Mouse (Mus musculus): ENCODE measurements around the gene Kcnj6.
A peak's percentile ranks its signal among the peaks of the same experiment; 100 is the strongest.

Kcnj6 gene

GRCm38 (mm10) chr16:94997340-94997849, at the start of gene Kcnj6:
TSS of gene Kcnj6 (minus strand) at chr16:94997701.
- peak; percentile 73 to 76 for DNase-seq (ENCODE audit: low spot score in 2 of 2)

- DNase-seq (ENCODE audit: low spot score in 2 of 2), result no peak
Measured at GRCm38 (mm10) chr16:95009937-95010336, 12.4 kb upstream of the Kcnj6 start.

GRCm38 (mm10) chr16:95004599-95004998, 7.1 kb upstream of the Kcnj6 start:
- DNase-seq (ENCODE audit: low spot score in 2 of 2), result no peak

GRCm38 (mm10) chr16:94999551-94999950, 2.0 kb upstream of the Kcnj6 start:
- no peak for DNase-seq (ENCODE audit: low spot score in 2 of 2)

- no peak for DNase-seq (ENCODE audit: low spot score in 2 of 2)
Measured at GRCm38 (mm10) chr16:94999019-94999418, 1.5 kb upstream of the Kcnj6 start.

GRCm38 (mm10) chr16:94996791-94997281, 665 bp downstream of the Kcnj6 start:
- DNase-seq (ENCODE audit: low spot score in 2 of 2), result peak; percentile 30 to 32

- DNase-seq (ENCODE audit: low spot score in 2 of 2), result peak in 1 of 2 experiments; percentile 44
Measured at GRCm38 (mm10) chr16:94995542-94996131, 1.9 kb downstream of the Kcnj6 start.

GRCm38 (mm10) chr16:94994924-94995323, 2.6 kb downstream of the Kcnj6 start:
- no peak for DNase-seq (ENCODE audit: low spot score in 2 of 2)

GRCm38 (mm10) chr16:94994148-94994547, 3.4 kb downstream of the Kcnj6 start:
- DNase-seq (ENCODE audit: low spot score in 2 of 2), result no peak

- no peak for DNase-seq (ENCODE audit: low spot score in 2 of 2)
Measured at GRCm38 (mm10) chr16:94990114-94990513, 7.4 kb downstream of the Kcnj6 start.

GRCm38 (mm10) chr16:94986731-94987130, 10.8 kb downstream of the Kcnj6 start:
- peak in 1 of 2 experiments; percentile 16 for DNase-seq (ENCODE audit: low spot score in 2 of 2)

- DNase-seq (ENCODE audit: low spot score in 2 of 2), result no peak
Measured at GRCm38 (mm10) chr16:94984263-94984662, 13.2 kb downstream of the Kcnj6 start.

- DNase-seq (ENCODE audit: low spot score in 2 of 2), result peak; percentile 31 to 75
Measured at GRCm38 (mm10) chr16:94980374-94980773, 17.1 kb downstream of the Kcnj6 start.

- DNase-seq (ENCODE audit: low spot score in 2 of 2), result no peak
Measured at GRCm38 (mm10) chr16:94979499-94979898, 18.0 kb downstream of the Kcnj6 start.

GRCm38 (mm10) chr16:94972080-94972855, 25.2 kb downstream of the Kcnj6 start:
- no peak for DNase-seq (ENCODE audit: low spot score in 2 of 2)

- no peak for DNase-seq (ENCODE audit: low spot score in 2 of 2)
Measured at GRCm38 (mm10) chr16:94968941-94969340, 28.6 kb downstream of the Kcnj6 start.

- no peak for DNase-seq (ENCODE audit: low spot score in 2 of 2)
Measured at GRCm38 (mm10) chr16:94968472-94968871, 29.0 kb downstream of the Kcnj6 start.

GRCm38 (mm10) chr16:94957156-94957828, 40.2 kb downstream of the Kcnj6 start:
- no peak for DNase-seq (ENCODE audit: low spot score in 2 of 2)

GRCm38 (mm10) chr16:94956410-94956809, 41.1 kb downstream of the Kcnj6 start:
- no peak for DNase-seq (ENCODE audit: low spot score in 2 of 2)

- no peak for DNase-seq (ENCODE audit: low spot score in 2 of 2)
Measured at GRCm38 (mm10) chr16:94953294-94953693, 44.2 kb downstream of the Kcnj6 start.

GRCm38 (mm10) chr16:94949172-94949571, 48.3 kb downstream of the Kcnj6 start:
- DNase-seq (ENCODE audit: low spot score in 2 of 2), result no peak

GRCm38 (mm10) chr16:94946848-94947247, 50.7 kb downstream of the Kcnj6 start:
- DNase-seq (ENCODE audit: low spot score in 2 of 2), result no peak

All from right cerebral cortex, postnatal 36 days (tissue).